Comparison of ENCODE assay signal across 8 mouse cellular contexts in the genomic region with DNA sequence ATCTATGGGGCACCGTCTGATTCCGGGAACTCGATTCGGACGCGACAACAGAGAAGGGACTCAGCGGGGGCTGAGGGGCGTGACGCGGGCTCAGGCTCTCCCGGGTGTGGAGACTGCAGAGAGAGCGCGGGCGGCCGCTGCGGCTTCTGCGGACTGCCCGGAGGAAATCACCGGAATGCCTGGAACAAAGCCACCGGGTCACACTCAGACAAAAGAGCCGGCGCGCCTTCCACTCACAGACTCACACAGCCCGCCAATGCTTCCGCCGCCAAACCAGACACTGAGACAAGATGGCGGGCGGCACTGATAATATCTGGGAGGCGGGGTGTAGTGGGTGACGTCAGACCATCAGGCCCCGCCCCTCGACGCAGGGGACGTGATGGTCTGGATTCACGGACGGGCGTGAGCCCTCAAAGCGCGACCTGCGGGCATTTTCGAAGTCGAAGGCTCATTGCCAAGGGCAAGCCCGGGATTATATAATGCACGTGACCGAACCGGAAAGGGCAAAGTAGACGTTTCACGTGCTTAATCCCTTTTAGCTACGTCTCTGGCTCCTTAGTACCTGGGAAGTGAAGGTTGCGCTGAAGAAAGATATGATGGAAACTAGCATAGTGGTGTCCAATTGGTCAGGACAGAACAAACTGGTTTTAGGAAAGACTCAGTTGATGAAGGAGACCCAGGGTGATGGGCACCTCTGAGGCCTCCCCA. TPM values are rescaled to one million over a fixed set of nuclear protein-coding genes. Genes with fewer than 3 reads are reported as not detected.
DNase-seq lines count a peak whose midpoint lies in the region; ATAC-seq lines count a peak whose summit lies in the region.

A gene (minus strand): TSS at position 281 of the 708 bp plus-strand sequence.

- ATAC-seq in inflammation-experienced regulatory T-cells, adult 6 months, result peak; percentile 86
- peak; percentile 91 for ATAC-seq in megakaryocyte-erythroid progenitor cell, adult 5-6 weeks (replicated peaks; ENCODE audit: low FRiP score, low TSS enrichment, poor library complexity, severe bottlenecking)

- peak; percentile 92 for DNase-seq in adipocyte (ENCODE audit: low spot score)
- DNase-seq in embryo, embryonic 10 days (ENCODE audit: low spot score), result peak; percentile 96
- DNase-seq in gastrocnemius, postnatal 14 days, result peak; percentile 90
- DNase-seq in left cerebral cortex, postnatal 10 days (ENCODE audit: extremely low spot score in 1 of 2, low spot score in 2 of 2), result peak; percentile 92 to 93
- peak; percentile 89 for DNase-seq in right cerebral cortex, postnatal 25 days
- peak; percentile 89 to 93 for DNase-seq in urinary bladder, postnatal 4 days (ENCODE audit: low spot score in 2 of 2)

- intact Hi-C loops in gastrocnemius, postnatal 14 days (cut with DNase I; ENCODE audit: low total_unique reads), result no loop called here
- intact Hi-C loops in left cerebral cortex, postnatal 10 days (cut with DNase I), result no loop called here

RNA-seq across cellular contexts. Expression of the gene that starts here (rescaled TPM):
- total RNA-seq in gastrocnemius, postnatal 14 days (2021), result 10 to 100 TPM; 16.5 to 19.1 TPM
- 100 to 1,000 TPM in 1 of 3 experiments, 10 to 100 TPM in 2; 76.6 to 101 (median 89.4) TPM for polyA plus RNA-seq in inflammation-experienced regulatory T-cells, adult 6 months (2017; shearing (Covaris generic))
- 10 to 100 TPM; 89.6 to 95.4 TPM for total RNA-seq in left cerebral cortex, postnatal 10 days (2021)
- total RNA-seq in megakaryocyte-erythroid progenitor cell, adult 5-6 weeks (2014; fragmentation: Nextera tagmentation), result 45.0 and 45.9 TPM in 2 replicates
- 45.1 and 57.4 TPM in 2 replicates for total RNA-seq in megakaryocyte-erythroid progenitor cell, adult 5-6 weeks (2017)

Comparison
In these comparisons a context has a peak if more than half of its experiments do, and no peak if none do; other contexts are left out.
1. Peak in every context shown above with its lines: DNase-seq and ATAC-seq.